Mouse (Mus musculus) neural tube, embryonic 14.5 days (tissue): Measurements from ENCODE around the gene Lyrm7. TPM values are rescaled to one million over a fixed set of nuclear protein-coding genes. Genes with fewer than 3 reads are reported as not detected.
A peak's percentile ranks its signal among the peaks of the same experiment; 100 is the strongest.
"Not testable (repeated sequence)": the region's sequence is repeated elsewhere in the genome, so short reads cannot be mapped to it uniquely, and the experiment has no call there.

Source experiments
- ATAC-seq: fragments of 200-750 bp; cut with Nextera tagmentation; 2 replicates; pipeline ENCODE4 v1.8.0; 2017; ENCODE audit warnings: low read depth, mild to moderate bottlenecking, moderate TSS enrichment, moderate library complexity
- H3K27ac ChIP-seq: fragments of 300-500 bp; sonication (generic); 2 replicates; pipeline ENCODE4 v1.5.1; 2014; ENCODE audit warnings: low read depth, mild to moderate bottlenecking, control low read depth, low read length, moderate library complexity, mixed read lengths
- H3K27me3 ChIP-seq: fragments of 300-500 bp; sonication (generic); 2 replicates; pipeline ENCODE4 v1.6.1; 2014; ENCODE audit warnings: low read length; ENCODE audit not compliant: control insufficient read depth, insufficient read depth
- H3K36me3 ChIP-seq: fragments of 300-500 bp; sonication (generic); 2 replicates; pipeline ENCODE4 v1.6.1; 2014; ENCODE audit warnings: low read length, mixed read lengths; ENCODE audit not compliant: control insufficient read depth, insufficient read depth
- H3K4me1 ChIP-seq: fragments of 300-500 bp; sonication (generic); 2 replicates; pipeline ENCODE4 v1.6.1; 2014; ENCODE audit warnings: low read length; ENCODE audit not compliant: control insufficient read depth, insufficient read depth
- H3K4me2 ChIP-seq: fragments of 300-500 bp; sonication (generic); 2 replicates; pipeline ENCODE4 v1.6.1; 2014; ENCODE audit warnings: mild to moderate bottlenecking, low read depth, low read length, control low read depth
- H3K4me3 ChIP-seq: fragments of 300-500 bp; sonication (generic); 2 replicates; pipeline ENCODE4 v1.5.1; 2014; ENCODE audit warnings: low read depth, low read length, control low read depth, mixed read lengths
- H3K9ac ChIP-seq: fragments of 300-500 bp; sonication (generic); replicated peaks from 2 replicates; pipeline ENCODE4 v1.6.1; 2014; ENCODE audit warnings: low read depth, mild to moderate bottlenecking, control low read depth, low read length, mixed read lengths
- H3K9me3 ChIP-seq: fragments of 300-500 bp; sonication (generic); 2 replicates; pipeline ENCODE4 v1.6.1; 2016; ENCODE audit warnings: low read length; ENCODE audit not compliant: control insufficient read depth
- WGBS: fragments of 180-500 bp; shearing (Covaris S2); extraction: QIAGEN DNeasy Blood & Tissue Kit; methylation state at CpG from one replicate; pipeline ENCODE4 v1.1.7; 2014; 5-methylcytosine and 5-hydroxymethylcytosine counted together
- polyA plus RNA-seq: library from polyadenylated mRNA; unstranded; fragments of >200 nt; fragmentation: Nextera tagmentation; extraction: Ambion mirVana; gene quantifications from 2 replicates; pipeline ENCODE4 v1.2.1, GENCODE M21; 2014

Lyrm7 gene
- polyA plus RNA-seq, 1 experiment from 2014 or later = 16.5 TPM

DNA sequence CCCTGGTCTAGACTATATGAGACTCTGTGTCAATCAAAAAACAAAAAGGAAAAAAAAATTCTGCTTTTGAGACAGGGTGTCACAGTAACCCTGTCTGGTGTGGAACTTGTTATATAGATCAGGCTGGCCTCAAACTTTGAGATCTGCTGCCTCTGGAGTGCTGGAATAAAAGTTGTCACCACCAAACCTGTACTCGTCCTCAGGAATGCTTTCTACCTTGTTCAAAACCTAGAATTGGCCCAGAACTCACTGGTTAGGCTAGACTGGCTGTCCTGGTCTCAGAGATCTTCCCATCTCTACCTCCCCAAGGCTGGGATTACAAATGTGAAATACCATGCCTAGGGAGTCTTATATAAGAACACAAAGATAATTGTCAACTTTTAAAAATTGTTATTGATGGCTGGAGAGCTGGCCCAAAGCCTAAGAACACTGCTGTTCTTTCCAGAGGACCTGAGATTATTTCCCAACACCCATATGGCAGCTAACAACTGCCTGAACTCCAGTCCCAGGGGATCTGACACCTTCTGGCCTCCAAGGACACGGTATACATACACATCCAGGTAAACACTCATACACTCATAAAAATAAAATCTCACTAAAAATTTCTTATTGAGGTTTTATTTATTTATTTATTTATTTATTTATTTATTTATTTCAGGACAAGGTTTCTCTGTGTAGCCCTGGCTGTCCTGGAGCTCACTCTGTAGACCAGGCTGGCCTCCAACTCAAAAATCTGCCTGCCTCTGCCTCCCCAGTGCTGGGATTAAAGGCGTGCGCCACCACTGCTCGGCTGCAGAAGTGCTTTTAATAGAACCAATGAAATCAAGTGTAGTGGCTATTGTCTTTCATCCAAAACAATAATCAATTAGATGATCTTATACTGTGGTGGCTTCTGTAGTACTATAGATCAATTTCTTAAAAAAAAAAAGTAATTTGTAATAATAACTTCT, 1.0 kb upstream of the Lyrm7 start:
- H3K27me3 ChIP-seq = no peaks in the 10 kb centered on the region
- no peak overlapping the region for H3K27ac ChIP-seq
- H3K4me3 ChIP-seq = no peak overlapping the region; the same call in 1 of the 2 replicates
- H3K4me2 ChIP-seq = no peak overlapping the region
- no peak for ATAC-seq
- no peaks in the 10 kb centered on the region for H3K9me3 ChIP-seq
- H3K36me3 ChIP-seq = no peaks in the 10 kb centered on the region
- H3K9ac ChIP-seq = 0 out of 2 replicates have a peak overlapping the region, but pooled peaks have one; percentile 60
- WGBS = 92% methylated on average over 5 of the region's 5 CpGs
- peaks cover 11% of the 10 kb centered on the region for H3K4me1 ChIP-seq

DNA sequence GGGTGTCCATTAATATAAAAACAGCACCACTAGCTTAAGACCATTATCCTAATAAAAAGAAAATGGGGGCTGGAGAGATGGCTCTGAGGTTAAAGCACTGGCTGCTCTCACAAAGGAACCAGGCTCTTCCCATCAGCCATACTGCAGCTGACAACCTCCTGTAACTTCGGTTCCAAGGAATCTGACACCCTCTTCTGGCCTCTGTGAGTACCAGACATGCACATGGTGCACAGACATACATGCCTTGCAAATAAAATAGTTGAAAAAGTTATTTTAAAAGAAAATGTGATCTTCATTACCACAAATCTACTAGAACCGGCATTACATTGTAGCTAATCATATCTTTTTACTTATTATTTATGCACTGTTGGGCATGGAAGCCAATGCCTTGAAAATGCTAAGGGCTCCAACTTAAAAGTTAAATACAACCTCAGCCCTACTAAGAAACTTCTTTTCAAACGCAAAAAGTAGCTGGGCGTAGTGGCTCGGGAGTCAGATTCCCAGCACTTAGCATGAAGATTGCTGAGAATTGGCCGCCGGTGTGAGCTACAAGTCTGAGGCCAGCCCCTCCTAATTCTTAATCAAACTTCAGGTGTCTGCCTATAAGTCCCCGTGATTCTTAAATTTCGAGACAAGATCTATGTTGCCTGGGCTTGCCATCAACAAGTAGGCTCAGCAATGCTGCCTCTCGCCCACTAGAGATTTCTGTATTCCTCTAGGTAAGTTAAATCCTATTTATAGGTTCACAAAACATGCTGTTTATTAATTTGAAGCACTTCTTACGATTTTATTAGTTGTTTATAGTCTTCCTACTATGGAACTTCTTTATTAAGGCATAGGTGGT, 1.2 kb downstream of the Lyrm7 start:
- H3K9ac ChIP-seq = peak overlapping the region; percentile 69
- peaks cover 6% of the 10 kb centered on the region for H3K4me1 ChIP-seq
- H3K36me3 ChIP-seq = no peaks in the 10 kb centered on the region
- peak overlapping the region; percentile 55 for H3K4me2 ChIP-seq
- no peak for ATAC-seq
- H3K9me3 ChIP-seq = no peaks in the 10 kb centered on the region
- peak overlapping the region; percentile 66; the same call in 1 of the 2 replicates for H3K27ac ChIP-seq
- H3K27me3 ChIP-seq = no peaks in the 10 kb centered on the region
- peak overlapping the region; percentile 52 for H3K4me3 ChIP-seq
- 32% methylated on average over 11 of the region's 11 CpGs for WGBS

DNA sequence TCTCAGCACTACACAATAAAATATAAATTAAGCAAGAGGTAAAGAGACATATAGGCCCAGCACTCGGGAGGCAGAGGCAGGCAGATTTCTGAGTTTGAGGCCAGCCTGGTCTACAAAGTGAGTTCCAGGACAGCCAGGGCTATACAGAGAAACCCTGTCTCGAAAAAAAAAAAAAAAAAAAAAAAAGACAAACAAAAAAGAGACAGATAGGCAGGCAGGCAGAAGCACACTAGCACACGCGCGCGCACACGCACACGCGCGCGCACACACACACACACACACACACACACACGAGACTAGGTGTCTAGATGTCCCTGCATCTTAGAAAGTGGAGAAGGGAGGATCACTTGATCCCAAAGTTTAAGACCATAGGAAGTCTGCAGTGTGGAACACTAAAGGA, 1.8 kb downstream of the Lyrm7 start:
- H3K9me3 ChIP-seq, H3K4me3 ChIP-seq, ATAC-seq, H3K27ac ChIP-seq, H3K4me1 ChIP-seq, H3K36me3 ChIP-seq, H3K4me2 ChIP-seq, H3K9ac ChIP-seq, H3K27me3 ChIP-seq: not testable (repeated sequence)
- WGBS = 98% methylated on average over 11 of the region's 12 CpGs

DNA sequence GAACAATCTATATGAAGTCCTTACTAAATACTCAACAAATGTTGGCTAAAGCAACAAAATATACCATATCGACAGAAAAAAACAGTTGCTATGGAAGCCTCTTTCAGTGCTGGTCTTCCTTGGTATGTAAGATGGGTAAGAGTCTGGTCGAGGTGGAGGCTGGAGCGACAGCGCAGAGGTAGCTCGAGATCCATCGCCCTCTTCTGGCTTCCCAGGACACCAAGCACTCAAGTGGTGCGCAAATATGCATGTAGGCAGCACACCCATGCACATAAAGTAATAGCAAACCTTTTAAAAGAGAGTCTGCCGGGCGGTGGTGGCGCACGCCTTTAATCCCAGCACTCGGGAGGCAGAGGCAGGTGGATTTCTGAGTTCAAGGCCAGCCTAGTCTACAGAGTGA, 9.1 kb downstream of the Lyrm7 start:
- H3K4me2 ChIP-seq = no peak overlapping the region
- H3K9me3 ChIP-seq = no peaks in the 10 kb centered on the region
- H3K4me1 ChIP-seq = no peaks in the 10 kb centered on the region
- H3K27ac ChIP-seq = no peak overlapping the region
- no peak overlapping the region for H3K4me3 ChIP-seq
- H3K27me3 ChIP-seq = no peaks in the 10 kb centered on the region
- no peak for ATAC-seq
- 94% methylated on average over 12 of the region's 12 CpGs for WGBS
- no peak overlapping the region for H3K9ac ChIP-seq
- H3K36me3 ChIP-seq = no peaks in the 10 kb centered on the region

DNA sequence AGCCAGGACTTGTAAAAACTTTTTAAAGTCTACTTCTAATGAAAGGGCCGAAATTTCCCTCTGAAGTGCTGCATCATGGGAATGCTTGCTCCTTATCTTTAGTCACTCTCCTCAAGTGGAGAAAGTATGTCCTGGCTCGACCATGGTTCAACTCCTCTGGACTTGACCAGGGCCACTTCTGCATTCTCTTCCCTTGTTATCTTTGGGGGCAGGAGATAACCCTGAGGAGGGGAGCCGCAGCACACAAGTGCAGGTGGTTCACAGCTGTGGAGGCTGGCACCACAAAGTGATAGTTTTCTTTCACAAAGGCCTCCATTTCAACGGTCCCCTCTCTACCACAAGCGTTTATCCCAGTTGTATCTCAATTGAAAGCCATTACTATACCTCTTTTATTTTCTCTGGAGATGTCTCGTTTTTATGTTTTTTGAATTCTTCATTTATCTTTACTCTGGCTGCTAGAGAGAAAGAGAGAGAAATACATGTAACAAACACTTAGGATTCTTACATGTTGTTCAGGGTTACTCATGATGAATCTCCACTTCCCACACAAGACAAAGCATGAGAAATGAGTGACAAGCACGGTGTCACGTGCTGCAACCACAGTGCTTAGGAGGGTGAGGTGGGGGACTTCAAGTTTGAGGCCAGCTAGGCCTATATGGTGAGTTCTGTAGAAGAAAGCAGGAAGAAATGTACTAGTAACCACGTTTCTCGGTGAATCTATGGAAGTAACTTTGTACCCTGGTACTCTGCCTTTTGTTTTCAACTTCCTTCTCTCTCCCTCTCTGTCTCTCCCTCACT, 10.6 kb downstream of the Lyrm7 start:
- H3K9ac ChIP-seq = no peak overlapping the region
- WGBS = 87% methylated on average over 10 of the region's 10 CpGs
- no peaks in the 10 kb centered on the region for H3K27me3 ChIP-seq
- H3K36me3 ChIP-seq = no peaks in the 10 kb centered on the region
- H3K9me3 ChIP-seq = no peaks in the 10 kb centered on the region
- H3K4me1 ChIP-seq = no peaks in the 10 kb centered on the region
- H3K27ac ChIP-seq = no peak overlapping the region
- no peak for ATAC-seq
- H3K4me2 ChIP-seq = no peak overlapping the region
- no peak overlapping the region for H3K4me3 ChIP-seq

DNA sequence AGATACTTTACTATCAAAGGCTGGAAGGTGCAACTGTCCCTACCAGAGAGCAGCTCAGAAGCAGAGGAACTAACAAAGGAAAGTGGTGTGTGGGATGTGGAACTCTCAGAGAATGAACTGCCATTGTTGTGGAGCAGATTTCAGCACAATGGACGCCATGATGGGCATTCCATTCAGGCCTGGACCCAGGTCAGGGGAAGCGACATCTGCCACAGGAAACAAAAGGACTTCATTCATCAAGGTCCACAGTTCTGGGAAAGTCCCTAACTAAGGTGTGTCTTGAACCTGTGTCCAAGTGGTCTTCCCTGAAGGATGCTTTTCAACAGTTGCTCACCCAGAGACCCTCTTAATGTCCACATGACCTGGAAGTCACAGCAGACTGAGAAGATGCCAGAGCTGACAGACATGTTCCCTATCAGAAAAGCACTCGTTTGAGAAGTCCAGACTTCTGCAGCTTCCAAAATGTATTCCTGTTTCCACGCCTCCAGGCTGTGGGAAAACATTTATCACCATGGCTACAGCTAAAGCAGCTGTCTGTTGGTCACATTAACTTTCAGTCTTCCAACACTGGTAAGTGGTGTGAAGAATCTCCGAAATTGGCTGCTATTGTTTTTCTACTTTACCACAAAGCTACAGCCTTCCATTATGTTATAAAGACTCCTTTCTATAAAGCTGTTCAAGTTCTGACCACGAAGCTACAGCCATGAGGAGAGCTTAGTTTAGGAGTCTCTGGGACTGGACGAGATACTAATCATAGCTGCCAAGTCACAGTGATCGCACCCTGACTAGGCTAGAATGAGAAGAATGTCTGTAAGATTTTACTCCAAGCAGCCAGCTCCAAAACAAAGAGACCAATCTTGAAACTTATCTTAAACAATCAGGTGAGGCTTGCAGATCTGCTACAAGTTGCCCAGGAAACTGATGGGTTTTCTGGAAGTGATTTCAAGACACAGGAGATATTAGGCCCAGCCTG, 15.0 kb downstream of the Lyrm7 start:
- WGBS = 17% methylated on average over 8 of the region's 8 CpGs
- Histone ChIP-seq H3K4me1 (no peaks in the 10 kb centered on the region), H3K4me3 (no peak overlapping the region), H3K9ac (no peak overlapping the region), H3K9me3 (no peaks in the 10 kb centered on the region), H3K27ac (no peak overlapping the region), H3K27me3 (no peaks in the 10 kb centered on the region), H3K36me3 (no peaks in the 10 kb centered on the region), H3K4me2 (no peak overlapping the region)
- ATAC-seq = no peak

DNA sequence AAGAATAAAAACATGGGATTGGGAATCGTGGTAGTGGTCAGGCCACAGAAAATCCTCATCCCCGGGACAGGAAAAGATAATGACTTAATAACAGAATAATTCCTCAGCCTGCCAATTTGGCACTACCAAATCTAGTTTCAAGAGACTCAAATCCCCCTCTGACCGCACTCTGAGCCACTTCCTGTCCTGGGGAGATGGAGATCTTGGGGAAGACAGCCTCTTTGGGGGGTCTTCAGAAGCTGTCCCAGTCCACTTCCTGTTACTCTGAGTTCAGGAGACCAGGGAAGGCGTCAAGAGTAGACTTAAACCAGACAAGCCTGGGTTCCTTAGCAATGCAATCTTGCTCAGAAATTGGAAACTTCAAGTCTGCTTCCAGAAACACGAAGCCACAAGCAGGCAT, 15.8 kb downstream of the Lyrm7 start:
- no peaks in the 10 kb centered on the region for H3K27me3 ChIP-seq
- no peak overlapping the region for H3K4me2 ChIP-seq
- no peak overlapping the region for H3K27ac ChIP-seq
- no peak overlapping the region for H3K9ac ChIP-seq
- H3K9me3 ChIP-seq = no peaks in the 10 kb centered on the region
- H3K4me3 ChIP-seq = no peak overlapping the region
- H3K36me3 ChIP-seq = no peaks in the 10 kb centered on the region
- no peaks in the 10 kb centered on the region for H3K4me1 ChIP-seq
- no peak for ATAC-seq
- 75% methylated on average over 5 of the region's 5 CpGs for WGBS

DNA sequence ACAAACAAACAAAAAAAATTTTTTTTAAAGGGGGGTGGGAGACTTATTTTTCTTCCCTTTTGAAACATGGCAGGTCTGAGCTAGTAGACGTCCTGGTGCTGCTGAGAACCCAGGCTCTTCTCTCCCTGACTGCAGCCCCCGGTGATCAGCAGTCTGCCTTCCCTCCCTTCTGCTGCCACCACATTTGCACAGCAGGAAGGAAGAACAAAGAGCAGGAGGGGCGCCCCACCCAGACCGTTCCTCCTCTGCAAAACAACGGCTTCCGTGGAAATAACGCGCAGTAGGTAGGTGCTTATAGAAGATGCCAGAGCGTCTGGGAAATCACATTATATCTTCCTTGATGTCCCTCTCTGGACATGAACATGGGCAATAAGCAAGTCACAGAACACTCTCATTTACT, 16.3 kb downstream of the Lyrm7 start:
- no peaks in the 10 kb centered on the region for H3K36me3 ChIP-seq
- H3K4me3 ChIP-seq = no peak overlapping the region
- H3K27ac ChIP-seq = no peak overlapping the region
- ATAC-seq = no peak
- WGBS = 46% methylated on average over 9 of the region's 9 CpGs
- no peak overlapping the region for H3K9ac ChIP-seq
- no peak overlapping the region for H3K4me2 ChIP-seq
- no peaks in the 10 kb centered on the region for H3K9me3 ChIP-seq
- H3K4me1 ChIP-seq = no peaks in the 10 kb centered on the region
- H3K27me3 ChIP-seq = no peaks in the 10 kb centered on the region
